Mouse (Mus musculus): ENCODE results near the gene Cwf19l1. TPM values are rescaled to one million over a fixed set of nuclear protein-coding genes. Genes with fewer than 3 reads are reported as not detected.

The Cwf19l1 gene
- polyA plus RNA-seq (2012; ENCODE audit: insufficient read depth, insufficient read length, missing spikeins), result 9.9 and 11.9 TPM in 2 replicates

GRCm38 (mm10) chr19:44135072-44135959, at the start of gene Cwf19l1:
Cwf19l1 (minus strand) TSS chr19:44135876.
- Histone ChIP-seq H3K4me1 (ENCODE audit: control insufficient read depth, insufficient read depth, insufficient read length, low read length) (no peaks in the 10 kb centered on the region; the same call in 1 of the 2 replicates), H3K27ac (replicated peaks; ENCODE audit: low read depth, low read length) (peak within 1 kb of the TSS; percentile 93), H3K4me3 (ENCODE audit: insufficient read depth, low read depth, low read length) (peak within 1 kb of the TSS; percentile 96)

- H3K4me1 ChIP-seq (ENCODE audit: control insufficient read depth, insufficient read depth, insufficient read length, low read length), result no peaks in the 10 kb centered on the region
- H3K4me3 ChIP-seq (ENCODE audit: insufficient read depth, low read depth, low read length), result no peak overlapping the region
- H3K27ac ChIP-seq (replicated peaks; ENCODE audit: low read depth, low read length), result no peak overlapping the region
These were observed 48.3 kb upstream of the Cwf19l1 start for GRCm38 (mm10) chr19:44183968-44184367.

GRCm38 (mm10) chr19:44180502-44180901, 44.8 kb upstream of the Cwf19l1 start:
- Histone ChIP-seq H3K4me3 (ENCODE audit: insufficient read depth, low read depth, low read length) (no peak overlapping the region), H3K4me1 (ENCODE audit: control insufficient read depth, insufficient read depth, insufficient read length, low read length) (no peaks in the 10 kb centered on the region), H3K27ac (replicated peaks; ENCODE audit: low read depth, low read length) (no peak overlapping the region)

- no peak overlapping the region for H3K4me3 ChIP-seq (ENCODE audit: insufficient read depth, low read depth, low read length)
- no peak overlapping the region for H3K27ac ChIP-seq (replicated peaks; ENCODE audit: low read depth, low read length)
- no peaks in the 10 kb centered on the region for H3K4me1 ChIP-seq (ENCODE audit: control insufficient read depth, insufficient read depth, insufficient read length, low read length)
These were observed 41.1 kb upstream of the Cwf19l1 start for GRCm38 (mm10) chr19:44176741-44177140.

- Histone ChIP-seq H3K4me3 (ENCODE audit: insufficient read depth, low read depth, low read length) (no peak overlapping the region), H3K4me1 (ENCODE audit: control insufficient read depth, insufficient read depth, insufficient read length, low read length) (no peaks in the 10 kb centered on the region), H3K27ac (replicated peaks; ENCODE audit: low read depth, low read length) (no peak overlapping the region)
These were observed 39.2 kb upstream of the Cwf19l1 start for GRCm38 (mm10) chr19:44174835-44175234.

- H3K4me3 ChIP-seq (ENCODE audit: insufficient read depth, low read depth, low read length), result no peak overlapping the region
- H3K4me1 ChIP-seq (ENCODE audit: control insufficient read depth, insufficient read depth, insufficient read length, low read length), result no peaks in the 10 kb centered on the region
- no peak overlapping the region for H3K27ac ChIP-seq (replicated peaks; ENCODE audit: low read depth, low read length)
These were observed 25.8 kb upstream of the Cwf19l1 start for GRCm38 (mm10) chr19:44161515-44161914.

- no peaks in the 10 kb centered on the region for H3K4me1 ChIP-seq (ENCODE audit: control insufficient read depth, insufficient read depth, insufficient read length, low read length)
- no peak overlapping the region for H3K4me3 ChIP-seq (ENCODE audit: insufficient read depth, low read depth, low read length)
These were observed 23.7 kb upstream of the Cwf19l1 start for GRCm38 (mm10) chr19:44159386-44159785.

GRCm38 (mm10) chr19:44157005-44157404, 21.3 kb upstream of the Cwf19l1 start:
- Histone ChIP-seq H3K27ac (replicated peaks; ENCODE audit: low read depth, low read length) (no peak overlapping the region), H3K4me1 (ENCODE audit: control insufficient read depth, insufficient read depth, insufficient read length, low read length) (no peaks in the 10 kb centered on the region), H3K4me3 (ENCODE audit: insufficient read depth, low read depth, low read length) (no peak overlapping the region)

More at GRCm38 (mm10) chr19:44159386-44159785, 23.7 kb upstream of the Cwf19l1 start:
- no peak overlapping the region for H3K27ac ChIP-seq (replicated peaks; ENCODE audit: low read depth, low read length)

GRCm38 (mm10) chr19:44153781-44154180, 18.1 kb upstream of the Cwf19l1 start:
- no peaks in the 10 kb centered on the region for H3K4me1 ChIP-seq (ENCODE audit: control insufficient read depth, insufficient read depth, insufficient read length, low read length)
- H3K27ac ChIP-seq (replicated peaks; ENCODE audit: low read depth, low read length), result no peak overlapping the region

GRCm38 (mm10) chr19:44148991-44149390, 13.3 kb upstream of the Cwf19l1 start:
- Histone ChIP-seq H3K27ac (replicated peaks; ENCODE audit: low read depth, low read length) (no peak overlapping the region), H3K4me3 (ENCODE audit: insufficient read depth, low read depth, low read length) (no peak overlapping the region), H3K4me1 (ENCODE audit: control insufficient read depth, insufficient read depth, insufficient read length, low read length) (no peaks in the 10 kb centered on the region)

More at GRCm38 (mm10) chr19:44153781-44154180, 18.1 kb upstream of the Cwf19l1 start:
- H3K4me3 ChIP-seq (ENCODE audit: insufficient read depth, low read depth, low read length), result no peak overlapping the region

- Histone ChIP-seq H3K4me3 (ENCODE audit: insufficient read depth, low read depth, low read length) (no peak overlapping the region), H3K4me1 (ENCODE audit: control insufficient read depth, insufficient read depth, insufficient read length, low read length) (no peaks in the 10 kb centered on the region), H3K27ac (replicated peaks; ENCODE audit: low read depth, low read length) (no peak overlapping the region)
These were observed 12.7 kb upstream of the Cwf19l1 start for GRCm38 (mm10) chr19:44148345-44148744.

GRCm38 (mm10) chr19:44146951-44147350, 11.3 kb upstream of the Cwf19l1 start:
- Histone ChIP-seq H3K4me1 (ENCODE audit: control insufficient read depth, insufficient read depth, insufficient read length, low read length) (no peaks in the 10 kb centered on the region), H3K27ac (replicated peaks; ENCODE audit: low read depth, low read length) (no peak overlapping the region), H3K4me3 (ENCODE audit: insufficient read depth, low read depth, low read length) (no peak overlapping the region)

- H3K4me1 ChIP-seq (ENCODE audit: control insufficient read depth, insufficient read depth, insufficient read length, low read length), result no peaks in the 10 kb centered on the region
- peak overlapping the region; percentile 81 for H3K4me3 ChIP-seq (ENCODE audit: insufficient read depth, low read depth, low read length)
- H3K27ac ChIP-seq (replicated peaks; ENCODE audit: low read depth, low read length), result no peak overlapping the region
These were observed 10.8 kb upstream of the Cwf19l1 start for GRCm38 (mm10) chr19:44146568-44146879.

GRCm38 (mm10) chr19:44145702-44146567, 10.3 kb upstream of the Cwf19l1 start, which contains the start of gene Bloc1s2:
Bloc1s2 (minus strand) TSS chr19:44146446.
- Histone ChIP-seq H3K4me3 (ENCODE audit: insufficient read depth, low read depth, low read length) (peak within 1 kb of the TSS; percentile 81), H3K4me1 (ENCODE audit: control insufficient read depth, insufficient read depth, insufficient read length, low read length) (no peaks in the 10 kb centered on the region), H3K27ac (replicated peaks; ENCODE audit: low read depth, low read length) (peak within 1 kb of the TSS; percentile 26; the same call in 1 of the 2 replicates)

GRCm38 (mm10) chr19:44144366-44144765, 8.7 kb upstream of the Cwf19l1 start:
- no peak overlapping the region for H3K4me3 ChIP-seq (ENCODE audit: insufficient read depth, low read depth, low read length)
- H3K27ac ChIP-seq (replicated peaks; ENCODE audit: low read depth, low read length), result no peak overlapping the region
- no peaks in the 10 kb centered on the region for H3K4me1 ChIP-seq (ENCODE audit: control insufficient read depth, insufficient read depth, insufficient read length, low read length)
